Mouse (Mus musculus): ENCODE measurements around the gene Ebf3.

The Ebf3 gene

DNA sequence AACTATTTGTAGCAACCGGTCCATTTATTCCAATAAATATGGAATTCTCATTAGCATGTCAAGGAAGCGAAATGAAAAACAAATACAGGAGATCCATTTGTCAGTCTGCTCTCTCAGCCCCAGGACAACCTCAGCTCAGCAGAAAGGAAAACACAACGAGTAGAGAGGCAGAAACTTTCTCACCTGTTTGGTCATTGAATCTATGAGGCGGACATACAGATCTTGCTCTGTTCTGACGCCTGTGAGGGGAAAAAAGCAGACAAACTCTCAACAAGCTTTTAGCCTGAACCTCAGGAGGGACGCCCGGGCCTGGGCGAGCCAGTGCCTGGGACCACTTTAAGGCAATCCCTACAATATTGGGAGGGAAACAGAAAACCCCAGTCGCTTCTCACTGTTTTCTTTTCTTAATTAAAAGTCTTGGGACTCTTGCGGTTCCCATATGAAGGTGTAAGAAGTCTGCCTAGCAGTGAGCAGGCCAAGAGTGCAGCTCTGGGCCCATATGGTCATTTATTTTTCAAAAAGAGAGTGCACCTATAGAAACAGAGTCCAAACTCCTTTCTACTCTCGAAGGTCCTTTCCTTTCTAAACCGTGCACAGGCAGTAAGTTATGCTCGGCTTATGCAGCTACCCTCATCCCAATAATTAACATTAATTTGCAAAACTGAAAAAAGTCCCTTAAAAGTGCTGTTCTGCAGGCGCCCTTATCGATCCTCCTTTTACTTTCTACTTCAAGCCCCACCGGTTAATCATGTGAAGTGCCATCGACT lies 1.9 kb downstream of the Ebf3 start:
- no peak for DNase-seq (ENCODE audit: low spot score in 2 of 2)

GRCm38 (mm10) chr7:137311341-137312110 lies 2.7 kb downstream of the Ebf3 start:
- DNase-seq (ENCODE audit: low spot score in 2 of 2), result no peak

DNA sequence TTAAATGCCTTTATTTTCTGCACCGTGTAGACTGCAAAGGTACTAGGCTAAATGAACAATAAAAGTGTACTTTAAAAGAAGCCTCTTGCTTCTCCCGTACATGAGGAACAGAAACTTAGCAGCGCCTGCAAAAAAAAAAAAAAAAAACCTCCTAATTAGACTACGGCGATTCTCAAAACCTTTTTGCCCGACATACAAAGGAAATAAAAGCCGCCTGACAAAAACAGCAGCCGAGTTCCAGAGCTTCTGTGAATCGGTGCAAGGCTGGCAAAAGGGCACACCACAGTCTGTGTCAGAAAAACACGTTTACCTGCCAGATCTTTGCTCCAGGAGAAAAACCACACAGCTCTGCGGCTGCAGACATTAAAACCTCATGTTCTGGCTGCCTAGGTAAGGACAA lies 3.4 kb downstream of the Ebf3 start:
- no peak for DNase-seq (ENCODE audit: low spot score in 2 of 2)

GRCm38 (mm10) chr7:137310091-137310761 lies 4.0 kb downstream of the Ebf3 start:
- DNase-seq (ENCODE audit: low spot score in 2 of 2), result no peak

- DNase-seq (ENCODE audit: low spot score in 2 of 2), result no peak
Measured at GRCm38 (mm10) chr7:137309071-137310066, 4.9 kb downstream of the Ebf3 start.

GRCm38 (mm10) chr7:137308061-137309060 lies 5.9 kb downstream of the Ebf3 start:
- no peak for DNase-seq (ENCODE audit: low spot score in 2 of 2)

DNA sequence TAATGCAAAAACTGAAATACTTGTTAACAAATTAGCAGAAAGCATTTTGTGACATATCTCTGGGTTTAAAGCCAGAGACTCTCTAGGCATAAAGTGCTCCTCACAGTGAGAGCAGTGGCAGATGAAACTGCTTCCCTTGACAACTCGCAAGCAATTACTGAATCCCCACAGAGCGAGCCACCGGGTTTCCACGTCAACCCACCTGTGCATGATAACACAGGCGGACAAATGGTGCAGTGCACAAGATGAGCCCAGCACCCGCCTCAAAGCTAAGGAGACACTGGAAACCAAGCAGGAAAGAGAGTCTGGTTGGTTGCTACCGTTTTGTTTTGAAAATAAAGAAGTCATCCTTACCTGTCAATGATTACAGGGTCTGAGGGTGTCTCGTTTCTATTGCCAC lies 7.1 kb downstream of the Ebf3 start:
- no peak for DNase-seq (ENCODE audit: low spot score in 2 of 2)

DNA sequence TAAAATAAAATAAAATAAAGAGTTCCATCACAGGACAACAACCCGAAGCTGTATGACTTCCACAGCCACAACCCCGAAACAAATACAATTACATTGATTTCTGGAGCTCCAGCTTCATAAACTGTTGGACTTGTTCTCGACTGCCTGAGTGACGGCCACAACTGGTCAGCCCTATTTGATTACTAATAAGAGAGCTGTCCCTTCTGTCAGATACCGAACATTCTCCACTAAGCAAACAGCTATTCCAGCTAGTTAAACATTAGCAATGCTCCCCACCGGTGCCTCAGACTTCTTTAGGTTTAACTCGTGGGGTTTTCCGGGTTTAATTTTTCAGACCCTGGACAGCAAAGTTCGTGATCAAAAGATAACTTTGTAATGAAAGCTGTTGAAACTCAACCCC lies 8.1 kb downstream of the Ebf3 start:
- DNase-seq (ENCODE audit: low spot score in 2 of 2), result no peak

GRCm38 (mm10) chr7:137303776-137304171 lies 10.5 kb downstream of the Ebf3 start:
- DNase-seq (ENCODE audit: low spot score in 2 of 2), result no peak

DNA sequence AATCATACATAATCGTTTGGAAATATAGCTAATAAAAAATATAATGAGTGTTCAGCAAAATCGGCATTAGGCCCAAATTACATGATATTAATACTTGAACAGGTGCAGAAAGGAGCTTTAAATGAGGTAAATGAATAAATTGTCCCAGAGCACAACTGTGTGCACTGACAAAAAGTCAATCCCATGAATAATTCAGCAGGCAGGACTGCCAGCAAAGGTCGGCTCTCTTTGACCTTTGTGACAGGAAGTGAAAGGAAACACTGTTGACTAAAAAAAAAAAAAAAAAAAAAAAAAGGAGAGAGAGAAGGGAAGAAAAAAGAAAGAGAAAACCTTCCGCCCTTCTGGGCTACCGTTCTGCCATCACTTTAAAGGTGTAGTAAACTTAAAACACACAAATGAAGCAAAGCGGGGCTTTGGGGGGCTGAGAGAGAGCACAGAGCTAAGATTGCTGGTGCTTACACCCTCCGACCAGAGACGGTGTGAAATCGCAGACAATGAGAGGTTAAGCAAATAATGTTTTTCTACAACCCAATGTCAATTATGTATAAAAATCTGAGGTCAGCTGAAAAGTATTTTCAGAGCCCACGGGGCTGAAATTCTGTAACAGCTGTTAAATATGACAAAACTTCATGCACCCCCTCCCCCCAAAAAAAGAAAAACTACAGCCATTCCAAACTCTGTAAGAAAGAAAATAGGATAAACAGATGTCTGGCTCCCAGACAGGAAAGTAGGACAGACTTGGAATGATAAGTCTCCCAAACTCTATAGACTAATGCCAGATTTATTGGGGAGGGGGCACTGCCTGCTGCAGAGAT lies 11.1 kb downstream of the Ebf3 start:
- DNase-seq (ENCODE audit: low spot score in 2 of 2), result no peak

DNA sequence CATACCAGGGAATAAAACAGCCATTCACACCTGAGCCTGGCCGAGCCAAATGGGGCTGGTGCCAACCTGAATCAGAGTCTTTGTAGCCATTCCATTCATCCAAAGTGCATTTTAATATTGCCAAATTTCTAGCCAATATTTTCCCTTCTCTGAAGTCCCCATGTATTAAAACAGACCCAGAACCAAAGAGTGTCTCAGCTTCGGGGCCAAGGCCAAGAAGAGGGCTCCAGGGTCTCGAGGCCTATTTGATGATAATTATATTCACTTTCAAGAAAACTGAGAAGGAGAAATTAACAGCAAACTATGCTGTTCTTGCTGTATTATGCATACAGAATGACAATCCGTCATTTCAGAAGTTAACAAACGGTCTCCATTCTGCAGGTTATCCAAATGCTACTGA lies 12.1 kb downstream of the Ebf3 start:
- DNase-seq (ENCODE audit: low spot score in 2 of 2), result no peak

DNA sequence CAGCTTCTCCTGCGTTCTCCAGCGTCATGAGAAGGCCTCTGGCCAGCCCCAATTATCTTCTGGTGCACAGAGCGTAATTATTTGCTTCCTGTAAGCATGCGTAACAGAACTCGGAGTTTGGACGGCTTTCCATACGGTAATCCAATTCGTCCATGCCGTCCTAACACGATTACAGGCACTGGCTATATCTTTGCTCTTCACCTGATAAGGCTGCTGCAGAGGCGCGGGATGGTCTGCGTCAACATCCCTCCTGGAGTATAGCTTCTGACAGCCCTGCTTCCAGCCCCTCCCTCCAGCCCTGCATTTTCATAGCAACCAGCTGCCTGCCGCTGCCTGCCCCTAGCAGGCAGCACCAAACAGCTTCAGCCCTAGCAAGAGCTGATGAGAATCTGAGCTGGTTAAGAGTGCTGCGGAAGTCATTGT lies 12.9 kb downstream of the Ebf3 start:
- DNase-seq (ENCODE audit: low spot score in 2 of 2), result no peak

DNA sequence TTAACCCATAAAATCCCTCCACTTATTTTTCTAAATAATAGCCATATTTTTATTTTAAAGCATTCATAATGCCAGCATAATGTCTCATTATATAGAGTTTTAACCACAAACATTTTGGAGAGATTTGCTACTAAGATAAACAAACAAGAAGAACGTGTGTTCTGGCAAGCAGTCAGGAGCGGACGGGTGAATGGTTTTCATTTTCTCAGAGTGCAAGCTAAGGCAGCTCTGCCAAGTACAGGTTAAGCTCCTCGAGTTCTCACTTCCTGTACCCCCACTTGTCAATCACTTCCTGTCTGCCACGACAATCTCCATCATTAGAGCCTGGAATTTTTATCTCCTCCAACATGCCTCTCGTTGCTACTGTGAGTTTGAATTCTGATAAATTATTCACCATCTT lies 13.4 kb downstream of the Ebf3 start:
- no peak for DNase-seq (ENCODE audit: low spot score in 2 of 2)

DNA sequence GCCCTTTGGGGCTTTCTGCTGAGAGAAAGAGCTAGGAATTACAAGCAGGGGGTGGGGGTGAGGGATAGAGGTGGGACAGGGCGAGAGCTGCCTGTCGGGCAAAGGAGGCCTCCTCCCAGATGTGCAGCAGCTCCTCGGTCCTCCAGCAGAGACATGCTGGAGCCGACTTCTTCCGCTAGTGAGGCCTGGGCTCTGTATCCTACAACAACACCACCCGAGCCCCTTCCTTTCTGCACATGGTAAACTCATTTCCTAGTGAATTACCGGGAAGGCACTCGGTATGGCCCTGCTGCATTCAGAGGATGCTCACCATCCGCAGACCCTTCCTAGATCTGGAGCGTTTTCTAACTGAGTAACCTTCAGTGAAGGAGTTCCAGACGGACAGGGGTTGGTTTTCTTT lies 14.1 kb downstream of the Ebf3 start:
- DNase-seq (ENCODE audit: low spot score in 2 of 2), result no peak

GRCm38 (mm10) chr7:137297594-137298381 lies 16.5 kb downstream of the Ebf3 start:
- DNase-seq (ENCODE audit: low spot score in 2 of 2), result no peak

DNA sequence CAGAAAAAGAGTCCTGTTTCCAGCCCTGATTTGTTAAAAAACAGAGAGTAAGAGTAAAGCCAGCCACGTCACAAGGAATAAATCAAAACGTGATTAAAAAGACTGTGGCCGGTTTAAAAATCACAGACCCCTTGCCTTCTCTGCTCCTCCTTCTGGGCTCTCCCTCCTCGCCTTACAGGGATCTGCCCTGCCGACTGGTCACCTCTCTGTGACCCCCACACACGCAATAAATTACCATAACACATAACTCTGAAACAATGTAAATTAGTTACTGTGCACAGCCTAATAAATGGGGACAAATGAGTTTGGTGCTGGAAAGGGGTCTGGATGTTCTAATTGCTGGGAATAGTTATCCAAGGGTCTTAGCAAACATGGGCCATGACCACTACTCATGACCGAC lies 17.1 kb downstream of the Ebf3 start:
- no peak for DNase-seq (ENCODE audit: low spot score in 2 of 2)

- DNase-seq (ENCODE audit: low spot score in 2 of 2), result no peak
Measured at GRCm38 (mm10) chr7:137295612-137296011, 18.6 kb downstream of the Ebf3 start.

- DNase-seq (ENCODE audit: low spot score in 2 of 2), result no peak
Measured at GRCm38 (mm10) chr7:137294446-137294845, 19.8 kb downstream of the Ebf3 start.
